Mouse (Mus musculus) layer of hippocampus, adult 18-20 months (tissue): ENCODE results near the gene Rtl1. TPM values are rescaled to one million over a fixed set of nuclear protein-coding genes. Genes with fewer than 3 reads are reported as not detected.

Source experiments
- DNase-seq, 2 experiments: peaks; one replicate each; pipeline ENCODE4 v3.0.0; 2022; ENCODE audit warnings: low spot score in 2 of 2
- long read RNA-seq: library from polyadenylated mRNA; stranded (forward); transcript quantifications from one replicate; pipeline ENCODE4 v2.0.0, GENCODE M21; 2021
- total RNA-seq, 2 experiments: library from RNA; stranded (reverse); gene quantifications; 2 replicates each; pipeline ENCODE4 v1.2.3; 2021

Rtl1 gene
- total RNA-seq, result under 1 TPM; 0.08 to 0.17 TPM
- long read RNA-seq, result 0 reads

DNA sequence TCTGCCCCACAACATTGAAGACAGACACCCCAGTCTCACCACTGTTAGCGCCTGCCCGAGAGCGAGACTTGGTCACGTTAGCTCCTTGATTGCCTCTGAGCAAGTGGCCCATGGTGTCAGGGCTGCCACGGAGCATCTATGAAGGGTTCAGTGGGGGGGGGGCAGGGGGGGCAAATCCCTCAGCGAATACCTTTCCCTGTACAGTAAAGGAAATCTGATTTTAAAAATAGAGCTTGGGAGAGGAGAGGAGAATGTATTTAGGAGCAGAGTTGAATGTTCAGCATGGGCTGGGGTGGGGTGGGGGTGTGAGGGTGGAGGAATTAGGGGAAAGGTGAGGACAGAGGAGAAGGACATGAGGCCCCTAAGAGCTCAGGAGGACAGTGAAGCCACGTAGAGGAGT is at the start of gene Rtl1:
TSS of gene Rtl1 (minus strand) at position 101 of the 400 bp plus-strand sequence.
- no peak for DNase-seq

GRCm38 (mm10) chr12:109640560-109641167 is 40.5 kb upstream of the Rtl1 start:
- DNase-seq, result no peak

- no peak for DNase-seq
Observed at GRCm38 (mm10) chr12:109632035-109632434, 31.9 kb upstream of the Rtl1 start.

DNA sequence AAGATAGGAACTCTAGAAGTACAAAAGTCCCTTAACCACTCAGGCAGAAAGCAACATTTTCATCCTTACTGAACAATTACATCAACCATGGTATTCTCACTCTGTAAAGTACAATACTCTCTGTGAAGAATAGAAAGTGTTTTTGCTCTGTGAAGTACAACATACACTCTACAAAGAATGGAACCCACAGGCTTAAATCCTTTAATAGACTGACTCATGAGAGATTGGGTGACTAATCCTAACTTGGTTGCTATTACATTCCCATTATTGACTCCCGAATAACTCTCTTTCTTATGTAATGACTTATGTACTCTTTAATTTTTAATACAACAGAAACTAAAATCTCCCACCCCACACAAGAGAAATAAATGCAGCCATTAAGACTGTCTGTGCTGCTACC is 28.8 kb upstream of the Rtl1 start:
- DNase-seq, result no peak

GRCm38 (mm10) chr12:109626910-109627309 is 26.8 kb upstream of the Rtl1 start:
- DNase-seq, result no peak

- DNase-seq, result no peak
Observed at GRCm38 (mm10) chr12:109620196-109620595, 20.1 kb upstream of the Rtl1 start.

GRCm38 (mm10) chr12:109617993-109618392 is 17.9 kb upstream of the Rtl1 start:
- DNase-seq, result no peak

- DNase-seq, result no peak
Observed at GRCm38 (mm10) chr12:109617126-109617525, 17.0 kb upstream of the Rtl1 start.

- DNase-seq, result no peak
Observed at GRCm38 (mm10) chr12:109615371-109615770, 15.2 kb upstream of the Rtl1 start.

GRCm38 (mm10) chr12:109614416-109614815 is 14.3 kb upstream of the Rtl1 start:
- no peak for DNase-seq

DNA sequence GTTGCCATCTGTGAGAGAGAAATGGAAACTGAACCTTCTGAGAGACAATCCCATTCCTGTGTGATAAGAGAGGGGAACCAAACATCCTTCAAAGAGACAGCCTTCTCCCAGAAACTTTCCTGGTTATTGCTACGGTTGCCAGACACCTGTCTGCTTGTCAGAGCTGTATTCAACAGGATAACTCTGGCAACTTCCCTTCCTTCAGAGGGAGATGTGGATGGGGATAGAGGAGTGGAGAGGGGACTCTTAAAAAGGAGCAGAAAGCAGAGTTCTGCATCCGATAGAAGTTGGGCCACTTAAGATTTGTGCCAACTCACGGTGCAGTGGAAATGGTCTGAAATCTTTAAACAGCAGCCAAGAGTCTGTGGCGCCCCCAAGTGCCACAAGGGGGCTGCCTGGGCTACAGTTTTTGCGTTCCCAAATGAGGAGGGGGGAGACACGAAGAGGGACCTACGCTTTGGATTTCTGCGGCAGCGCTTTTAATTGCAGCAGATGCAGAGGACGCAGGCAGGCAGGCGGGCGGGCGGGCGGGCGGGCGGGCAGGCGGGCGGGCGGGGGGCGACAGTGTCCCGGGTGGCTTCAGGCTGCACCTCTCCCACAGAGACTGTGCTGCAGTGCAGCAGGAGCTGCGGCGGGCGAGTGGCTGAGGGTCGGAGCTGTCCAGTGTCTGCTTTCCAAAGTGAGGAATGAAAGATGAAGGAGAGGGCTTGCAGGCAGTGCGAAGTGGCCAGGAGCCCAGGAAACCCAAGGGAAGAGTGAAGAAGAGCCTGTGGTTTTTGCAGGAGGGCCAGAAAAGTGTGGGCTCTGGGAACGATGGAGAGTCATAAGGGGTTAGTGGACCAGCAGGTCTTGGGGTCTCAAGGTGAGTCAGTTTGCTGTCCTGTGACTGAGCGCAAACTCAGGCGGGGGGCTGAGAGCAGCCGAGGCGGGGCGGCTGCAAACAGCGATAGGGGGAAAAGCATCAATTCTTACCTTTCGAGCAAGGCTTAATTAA is 12.6 kb upstream of the Rtl1 start:
- no peak for DNase-seq

DNA sequence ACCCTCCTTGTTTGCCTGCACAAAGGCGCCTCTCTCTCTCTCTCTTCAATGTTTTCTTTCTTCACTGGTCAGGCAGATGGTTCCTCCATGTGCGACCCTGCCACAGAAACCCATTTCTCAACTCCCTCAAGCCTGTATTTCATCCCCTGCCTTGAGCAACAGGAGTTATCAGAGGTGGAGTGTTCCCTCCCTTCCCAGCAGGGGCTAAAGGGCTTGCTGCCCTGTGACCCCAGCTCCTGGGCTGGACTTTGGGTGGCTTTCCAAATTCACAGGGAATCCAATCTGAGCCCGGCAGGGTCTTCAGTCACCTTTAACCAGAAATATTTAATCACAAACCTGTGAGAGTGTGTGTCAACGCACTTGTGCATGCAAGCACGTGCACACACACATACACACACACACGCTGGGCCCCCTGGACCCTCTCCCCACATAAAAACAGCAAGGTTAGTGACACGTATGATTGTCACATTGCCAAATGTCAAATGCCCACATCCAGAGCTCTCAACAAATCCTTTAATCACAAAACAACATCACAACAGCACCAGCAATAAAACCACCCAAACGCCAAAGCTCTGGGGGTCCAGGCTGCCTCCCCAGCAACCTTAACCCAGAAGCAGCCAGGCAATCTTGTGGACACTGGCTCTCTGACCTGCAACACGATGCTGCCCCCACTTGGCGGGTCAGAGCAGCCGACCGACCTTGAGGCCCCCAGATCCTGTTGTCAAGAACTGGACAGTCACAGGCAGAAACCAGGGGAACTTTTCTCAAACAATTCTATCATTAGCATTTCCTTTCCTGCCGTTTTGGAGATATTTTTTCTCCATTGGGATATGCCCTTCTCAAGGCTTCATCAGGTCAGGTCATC is 8.7 kb upstream of the Rtl1 start:
- no peak for DNase-seq

DNA sequence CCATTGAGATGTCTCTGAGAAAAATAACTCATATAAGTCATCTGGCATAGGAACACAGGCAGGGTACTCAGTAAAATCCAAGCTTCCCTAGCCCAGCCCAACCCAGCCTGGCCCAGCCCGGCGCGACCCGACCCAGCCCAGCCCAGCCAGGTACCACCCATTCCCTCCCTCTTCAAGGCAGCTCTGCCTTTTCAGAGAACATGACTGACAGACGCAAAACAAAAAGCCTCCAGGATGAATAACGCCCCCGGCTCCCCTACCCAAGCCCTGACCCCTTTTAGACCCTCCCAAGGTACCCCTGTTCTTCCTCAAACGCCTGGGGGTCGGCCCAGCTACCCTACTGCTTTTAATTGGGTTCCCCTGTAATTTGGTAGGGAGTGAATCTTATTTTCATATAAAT is 7.8 kb upstream of the Rtl1 start:
- DNase-seq, result no peak

GRCm38 (mm10) chr12:109607191-109607590 is 7.1 kb upstream of the Rtl1 start:
- no peak for DNase-seq

DNA sequence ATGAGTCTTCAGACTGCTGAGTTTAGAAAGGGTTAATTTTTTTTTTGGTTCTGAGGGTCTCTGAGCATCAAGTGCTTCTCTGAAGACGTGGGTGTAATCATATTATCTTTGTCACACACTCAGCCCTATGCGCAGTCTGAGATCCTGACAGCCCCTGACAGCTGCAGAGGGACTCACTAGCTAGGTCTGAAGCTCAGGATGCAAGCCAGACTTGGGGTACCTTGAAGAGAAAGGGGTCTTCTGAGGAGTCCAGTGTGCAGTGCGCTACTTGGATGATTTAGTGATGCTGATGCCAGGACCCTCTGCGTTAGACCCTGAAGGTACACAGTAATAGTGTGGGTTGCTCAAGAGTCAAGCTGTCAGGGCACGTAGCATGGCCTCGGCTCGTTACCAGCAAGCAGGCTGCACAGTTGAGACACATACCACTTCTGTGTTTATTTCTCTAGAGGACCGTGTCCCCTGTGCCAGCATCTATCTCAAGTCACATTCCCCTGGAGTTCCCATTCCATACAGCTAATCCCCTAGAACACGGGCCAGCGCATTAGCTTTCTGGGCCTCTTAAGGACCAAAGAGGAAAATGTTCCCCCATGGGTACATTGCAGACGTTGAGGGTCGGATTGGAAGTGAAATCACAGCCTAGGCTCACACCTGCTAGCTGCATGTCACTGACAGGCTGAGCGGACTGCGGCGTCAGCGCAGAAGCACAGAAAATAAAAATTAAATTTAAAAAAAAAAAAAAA is 5.0 kb upstream of the Rtl1 start:
- no peak for DNase-seq

DNA sequence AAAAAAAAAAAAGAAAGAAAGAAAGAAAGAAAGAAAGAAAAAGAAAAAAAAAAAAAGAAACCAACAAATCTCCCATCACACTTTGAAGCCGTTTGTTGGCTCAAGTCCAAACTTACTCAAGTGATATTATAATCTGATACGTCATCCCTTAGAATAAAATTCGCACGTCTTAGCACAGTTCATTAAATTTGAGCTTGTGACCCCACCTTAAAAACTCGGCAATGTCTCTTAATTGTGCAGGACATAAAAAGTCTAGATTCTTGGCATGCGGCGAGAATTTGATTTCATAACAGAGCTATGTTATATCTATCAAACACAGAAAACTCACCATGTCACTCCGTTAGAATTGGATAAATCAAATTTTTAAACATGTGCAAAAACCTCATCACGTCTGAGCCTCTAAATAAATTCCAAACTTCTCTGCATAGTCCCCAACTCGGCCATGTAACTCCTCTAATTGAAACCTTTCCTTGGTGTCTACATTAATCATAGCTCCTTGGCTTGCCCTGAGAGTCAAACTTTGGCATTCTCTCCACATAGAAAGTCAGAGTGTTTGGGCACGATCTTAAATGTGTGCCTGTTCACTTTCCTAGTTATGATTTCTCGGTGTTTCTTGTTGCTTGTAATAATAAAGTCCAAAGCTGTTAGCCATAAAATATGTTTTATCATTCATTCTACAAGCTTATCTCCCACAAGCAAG is 1.4 kb downstream of the Rtl1 start:
- DNase-seq, result no peak

DNA sequence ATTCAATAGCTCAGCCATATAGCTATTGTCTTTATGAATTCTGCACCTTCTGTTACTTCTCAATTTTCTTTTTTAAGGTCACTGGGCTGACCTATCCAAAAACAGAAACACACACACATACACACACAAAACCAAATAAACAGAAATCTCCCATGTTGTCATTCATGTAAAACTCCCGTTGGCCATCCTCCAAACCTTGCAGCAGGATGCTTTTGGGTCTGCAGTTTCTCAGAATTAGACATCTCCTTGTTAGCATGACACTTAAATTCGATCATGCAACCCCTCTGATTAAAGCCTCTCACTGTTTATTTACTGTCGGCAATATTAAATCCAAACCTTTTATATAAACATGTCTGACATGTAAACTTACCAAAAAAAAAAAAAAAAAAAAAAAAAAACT is 3.4 kb downstream of the Rtl1 start:
- no peak for DNase-seq

- no peak for DNase-seq
Observed at GRCm38 (mm10) chr12:109596232-109596631, 3.9 kb downstream of the Rtl1 start.

DNA sequence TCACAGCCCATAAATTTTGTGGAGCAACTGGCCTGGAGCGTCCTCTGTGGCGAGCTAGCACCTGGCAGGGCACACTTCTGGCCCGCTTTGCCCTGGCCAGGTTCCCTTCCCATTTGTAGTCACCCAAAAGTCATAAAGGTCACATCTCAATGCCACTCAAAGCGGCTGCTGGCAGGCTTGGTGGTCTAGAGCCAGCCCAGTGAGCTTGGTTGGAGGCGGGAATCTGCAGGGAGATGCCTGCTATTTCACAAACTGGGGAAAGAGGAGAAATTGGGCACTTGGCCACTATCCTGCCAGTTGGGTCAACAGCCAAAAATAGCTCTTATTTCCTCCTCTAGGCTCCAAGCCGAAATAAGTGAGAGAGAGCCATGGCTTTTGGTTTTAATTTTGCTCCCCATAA is 4.4 kb downstream of the Rtl1 start:
- no peak for DNase-seq

GRCm38 (mm10) chr12:109594961-109595360 is 5.2 kb downstream of the Rtl1 start:
- DNase-seq, result no peak
